Mouse (Mus musculus): ENCODE data around the gene Smyd3. TPM values are rescaled to one million over a fixed set of nuclear protein-coding genes. Genes with fewer than 3 reads are reported as not detected.

Gene Smyd3
- total RNA-seq, 2 experiments from 2014 or later: 20.3 to 30.9 TPM

GRCm38 (mm10) chr1:178991045-178991444 lies 526.8 kb downstream of the Smyd3 start:
- intact Hi-C loops (cut with DNase I): no loop called here
- DNase-seq (ENCODE audit: extremely low spot score in 1 of 2, low spot score in 2 of 2): no peak

GRCm38 (mm10) chr1:178989485-178989884 lies 528.4 kb downstream of the Smyd3 start:
- DNase-seq (ENCODE audit: extremely low spot score in 1 of 2, low spot score in 2 of 2): no peak
- intact Hi-C loops (cut with DNase I): no loop called here

- intact Hi-C loops (cut with DNase I): no loop called here
- no peak for DNase-seq (ENCODE audit: extremely low spot score in 1 of 2, low spot score in 2 of 2)
Measured at GRCm38 (mm10) chr1:178988176-178988575, 529.7 kb downstream of the Smyd3 start.

GRCm38 (mm10) chr1:178981641-178982040 lies 536.2 kb downstream of the Smyd3 start:
- no peak for DNase-seq (ENCODE audit: extremely low spot score in 1 of 2, low spot score in 2 of 2)
- intact Hi-C loops (cut with DNase I): no loop called here

GRCm38 (mm10) chr1:178980185-178980584 lies 537.7 kb downstream of the Smyd3 start:
- intact Hi-C loops (cut with DNase I): no loop called here
- no peak for DNase-seq (ENCODE audit: extremely low spot score in 1 of 2, low spot score in 2 of 2)

GRCm38 (mm10) chr1:178978617-178979245 lies 539.1 kb downstream of the Smyd3 start:
- DNase-seq (ENCODE audit: extremely low spot score in 1 of 2, low spot score in 2 of 2): no peak
- intact Hi-C loops (cut with DNase I): no loop called here

GRCm38 (mm10) chr1:178972055-178972454 lies 545.8 kb downstream of the Smyd3 start:
- no peak for DNase-seq (ENCODE audit: extremely low spot score in 1 of 2, low spot score in 2 of 2)
- intact Hi-C loops (cut with DNase I): no loop called here

- DNase-seq (ENCODE audit: extremely low spot score in 1 of 2, low spot score in 2 of 2): no peak
- intact Hi-C loops (cut with DNase I): loop anchor here (2.0 to 10.0 kb wide), 2 partner anchors 273 to 433 kb away; partner anchors contain the start of gene Kif26b
Measured at GRCm38 (mm10) chr1:178961661-178962060, 556.2 kb downstream of the Smyd3 start.

GRCm38 (mm10) chr1:178960015-178960559 lies 557.8 kb downstream of the Smyd3 start:
- intact Hi-C loops (cut with DNase I): loop anchor here (2.0 to 10.0 kb wide), 2 partner anchors 275 to 431 kb away; partner anchors contain the start of gene Kif26b
- peak; percentile 72 to 83 for DNase-seq (ENCODE audit: extremely low spot score in 1 of 2, low spot score in 2 of 2)

- DNase-seq (ENCODE audit: extremely low spot score in 1 of 2, low spot score in 2 of 2): no peak
- intact Hi-C loops (cut with DNase I): no loop called here
Measured at GRCm38 (mm10) chr1:178958641-178959040, 559.2 kb downstream of the Smyd3 start.

GRCm38 (mm10) chr1:178952910-178953309 lies 564.9 kb downstream of the Smyd3 start:
- no peak for DNase-seq (ENCODE audit: extremely low spot score in 1 of 2, low spot score in 2 of 2)
- intact Hi-C loops (cut with DNase I): no loop called here

GRCm38 (mm10) chr1:178942251-178942963 lies 575.4 kb downstream of the Smyd3 start:
- no peak for DNase-seq (ENCODE audit: extremely low spot score in 1 of 2, low spot score in 2 of 2)
- intact Hi-C loops (cut with DNase I): no loop called here

GRCm38 (mm10) chr1:178940353-178940752 lies 577.5 kb downstream of the Smyd3 start:
- intact Hi-C loops (cut with DNase I): no loop called here
- DNase-seq (ENCODE audit: extremely low spot score in 1 of 2, low spot score in 2 of 2): no peak

GRCm38 (mm10) chr1:178936976-178937375 lies 580.9 kb downstream of the Smyd3 start:
- no peak for DNase-seq (ENCODE audit: extremely low spot score in 1 of 2, low spot score in 2 of 2)
- intact Hi-C loops (cut with DNase I): no loop called here

GRCm38 (mm10) chr1:178936457-178936856 lies 581.4 kb downstream of the Smyd3 start:
- intact Hi-C loops (cut with DNase I): no loop called here
- DNase-seq (ENCODE audit: extremely low spot score in 1 of 2, low spot score in 2 of 2): no peak

- DNase-seq (ENCODE audit: extremely low spot score in 1 of 2, low spot score in 2 of 2): no peak
- intact Hi-C loops (cut with DNase I): no loop called here
Measured at GRCm38 (mm10) chr1:178933953-178934637, 583.7 kb downstream of the Smyd3 start.

GRCm38 (mm10) chr1:178929531-178929930 lies 588.3 kb downstream of the Smyd3 start:
- DNase-seq (ENCODE audit: extremely low spot score in 1 of 2, low spot score in 2 of 2): no peak
- intact Hi-C loops (cut with DNase I): no loop called here

- intact Hi-C loops (cut with DNase I): no loop called here
- no peak for DNase-seq (ENCODE audit: extremely low spot score in 1 of 2, low spot score in 2 of 2)
Measured at GRCm38 (mm10) chr1:178924492-178925183, 593.2 kb downstream of the Smyd3 start.
